Mouse (Mus musculus) induced T-regulatory cell, adult 2 months (primary cell): Measurements from ENCODE around the gene Rho.

Source experiments
- DNase-seq: peaks from one replicate; pipeline ENCODE4 v3.0.0-alpha.2; 2012; ENCODE audit warnings: low read depth

Gene Rho

GRCm38 (mm10) chr6:115956922-115957601 lies 25.5 kb downstream of the Rho start:
- DNase-seq: no peak

- DNase-seq: no peak
Measured at GRCm38 (mm10) chr6:115957681-115958080, 26.1 kb downstream of the Rho start.

GRCm38 (mm10) chr6:115958445-115958844 lies 26.9 kb downstream of the Rho start:
- no peak for DNase-seq

GRCm38 (mm10) chr6:115959151-115959691 lies 27.7 kb downstream of the Rho start:
- no peak for DNase-seq

GRCm38 (mm10) chr6:115960322-115960721 lies 28.8 kb downstream of the Rho start:
- DNase-seq: no peak

GRCm38 (mm10) chr6:115961743-115962142 lies 30.2 kb downstream of the Rho start:
- DNase-seq: no peak

- no peak for DNase-seq
Measured at GRCm38 (mm10) chr6:115962439-115963085, 31.0 kb downstream of the Rho start.

GRCm38 (mm10) chr6:115963656-115964055 lies 32.1 kb downstream of the Rho start:
- DNase-seq: no peak

GRCm38 (mm10) chr6:115966227-115966966 lies 34.8 kb downstream of the Rho start:
- DNase-seq: no peak

GRCm38 (mm10) chr6:115967291-115967880 lies 35.8 kb downstream of the Rho start:
- DNase-seq: no peak

GRCm38 (mm10) chr6:115968086-115968485 lies 36.5 kb downstream of the Rho start:
- no peak for DNase-seq

- DNase-seq: no peak
Measured at GRCm38 (mm10) chr6:115968700-115969099, 37.2 kb downstream of the Rho start.

GRCm38 (mm10) chr6:115969103-115969502 lies 37.6 kb downstream of the Rho start:
- DNase-seq: no peak

- DNase-seq: no peak
Measured at GRCm38 (mm10) chr6:115969952-115970351, 38.4 kb downstream of the Rho start.

GRCm38 (mm10) chr6:115971273-115972060 lies 39.9 kb downstream of the Rho start:
- DNase-seq: no peak

GRCm38 (mm10) chr6:115972083-115972764 lies 40.7 kb downstream of the Rho start:
- no peak for DNase-seq

GRCm38 (mm10) chr6:115973139-115973875 lies 41.8 kb downstream of the Rho start:
- no peak for DNase-seq

GRCm38 (mm10) chr6:115973881-115974662 lies 42.5 kb downstream of the Rho start:
- DNase-seq: no peak

GRCm38 (mm10) chr6:115975606-115976005 lies 44.1 kb downstream of the Rho start:
- no peak for DNase-seq
